Mouse (Mus musculus) midbrain, embryonic 14.5 days (tissue): ENCODE measurements around the gene Epha10. TPM values are rescaled to one million over a fixed set of nuclear protein-coding genes. Genes with fewer than 3 reads are reported as not detected.
"Not testable (repeated sequence)": the region's sequence is repeated elsewhere in the genome, so short reads cannot be mapped to it uniquely, and the experiment has no call there.

Source experiments
- ATAC-seq: fragments of 200-750 bp; cut with Nextera tagmentation; 2 replicates; pipeline ENCODE4 v1.8.0; 2017; ENCODE audit warnings: moderate number of reproducible peaks, moderate library complexity; ENCODE audit not compliant: low FRiP score, low TSS enrichment
- DNase-seq: peaks from one replicate; pipeline ENCODE4 v3.0.0-alpha.2; 2015
- H3K27ac ChIP-seq: fragments of 300-500 bp; sonication (generic); replicated peaks from 2 replicates; pipeline ENCODE4 v1.5.1; 2014; ENCODE audit warnings: mild to moderate bottlenecking, low read depth, low read length, moderate library complexity
- H3K27me3 ChIP-seq: fragments of 300-500 bp; sonication (generic); 2 replicates; pipeline ENCODE4 v1.6.1; 2014; ENCODE audit warnings: low read length, control low read depth, mixed read lengths; ENCODE audit not compliant: control insufficient read depth, insufficient read depth
- H3K36me3 ChIP-seq: fragments of 300-500 bp; sonication (generic); 2 replicates; pipeline ENCODE4 v1.6.1; 2014; ENCODE audit warnings: low read length, control low read depth; ENCODE audit not compliant: control insufficient read depth, insufficient read depth
- H3K4me1 ChIP-seq: fragments of 300-500 bp; sonication (generic); 2 replicates; pipeline ENCODE4 v1.6.1; 2014; ENCODE audit warnings: mild to moderate bottlenecking, antibody characterized with exemption, low read length, control low read depth; ENCODE audit not compliant: control insufficient read depth, insufficient read depth
- H3K4me2 ChIP-seq: fragments of 300-500 bp; sonication (generic); 2 replicates; pipeline ENCODE4 v1.6.1; 2014; ENCODE audit warnings: mild to moderate bottlenecking, low read length, moderate library complexity
- H3K4me3 ChIP-seq: fragments of 300-500 bp; sonication (generic); replicated peaks from 2 replicates; pipeline ENCODE4 v1.5.1; 2014; ENCODE audit warnings: low read depth, low read length
- H3K9ac ChIP-seq: fragments of 300-500 bp; sonication (generic); replicated peaks from 2 replicates; pipeline ENCODE4 v1.6.1; 2014; ENCODE audit warnings: mild to moderate bottlenecking, low read length, moderate library complexity
- H3K9me3 ChIP-seq: fragments of 300-500 bp; sonication (generic); 2 replicates; pipeline ENCODE4 v1.6.1; 2016; ENCODE audit warnings: low read length, control low read depth, mixed read lengths; ENCODE audit not compliant: control insufficient read depth
- WGBS: fragments of 180-500 bp; shearing (Covaris S2); extraction: QIAGEN DNeasy Blood & Tissue Kit; methylation state at CpG from one replicate; pipeline ENCODE4 v1.1.7; 2014; 5-methylcytosine and 5-hydroxymethylcytosine counted together
- polyA plus RNA-seq: library from polyadenylated mRNA; unstranded; fragments of >200 nt; fragmentation: Nextera tagmentation; extraction: Ambion mirVana; gene quantifications from 2 replicates; pipeline ENCODE4 v1.2.1, GENCODE M21; 2014

Gene Epha10
- polyA plus RNA-seq, 1 experiment from 2014 or later: 9.6 TPM

DNA sequence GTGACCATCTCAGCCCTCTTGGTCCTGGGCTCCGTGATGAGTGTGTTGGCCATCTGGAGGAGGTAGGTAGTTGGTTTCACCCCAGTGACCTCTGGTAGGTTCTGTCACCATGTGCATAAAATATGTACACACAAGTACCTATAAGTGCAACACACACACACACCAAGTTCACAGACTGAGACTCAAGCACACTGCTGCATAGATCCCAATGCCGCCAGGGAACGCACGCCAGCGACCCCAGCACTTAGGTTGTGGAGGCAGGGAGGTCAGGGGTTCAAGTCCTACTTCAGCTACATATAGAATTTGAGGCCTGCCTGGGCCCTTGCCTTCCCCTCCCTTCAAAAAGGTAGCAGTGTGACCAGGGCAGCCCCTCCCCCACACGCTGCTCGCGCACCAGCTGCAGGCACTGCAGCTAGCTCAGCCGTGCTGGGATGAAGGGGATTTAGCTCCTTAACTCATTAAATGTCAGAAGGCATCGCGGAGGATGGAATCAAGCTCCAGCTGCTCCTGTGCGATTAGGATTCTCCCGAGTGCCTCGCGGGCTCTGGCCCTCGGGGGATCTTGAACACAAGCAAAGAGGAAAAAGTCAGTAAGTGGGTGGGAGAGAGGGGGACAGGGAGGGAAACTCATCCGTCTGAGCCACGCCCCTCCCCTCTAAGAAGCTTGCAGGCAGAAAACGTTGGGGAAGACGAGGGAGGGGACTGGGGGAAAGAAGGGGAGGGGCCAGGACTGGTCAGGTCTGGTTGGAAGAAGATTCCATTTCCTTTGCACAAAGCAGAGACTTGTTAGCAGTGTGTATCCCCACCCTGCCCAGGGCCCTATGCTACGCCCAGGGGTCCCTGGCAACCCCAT lies 25.5 kb downstream of the Epha10 start:
- DNase-seq (peak; percentile 93), ATAC-seq (peak; percentile 89)
- Histone ChIP-seq H3K27me3 (no peaks in the 10 kb centered on the region), H3K27ac (peak overlapping the region; percentile 91), H3K4me3 (no peak overlapping the region; the same call in 1 of the 2 replicates), H3K9ac (peak overlapping the region; percentile 29), H3K4me1 (peaks cover 29% of the 10 kb centered on the region), H3K36me3 (no peaks in the 10 kb centered on the region), H3K4me2 (peak overlapping the region; percentile 47), H3K9me3 (no peaks in the 10 kb centered on the region)
- 3% methylated on average over 21 of the region's 21 CpGs for WGBS

DNA sequence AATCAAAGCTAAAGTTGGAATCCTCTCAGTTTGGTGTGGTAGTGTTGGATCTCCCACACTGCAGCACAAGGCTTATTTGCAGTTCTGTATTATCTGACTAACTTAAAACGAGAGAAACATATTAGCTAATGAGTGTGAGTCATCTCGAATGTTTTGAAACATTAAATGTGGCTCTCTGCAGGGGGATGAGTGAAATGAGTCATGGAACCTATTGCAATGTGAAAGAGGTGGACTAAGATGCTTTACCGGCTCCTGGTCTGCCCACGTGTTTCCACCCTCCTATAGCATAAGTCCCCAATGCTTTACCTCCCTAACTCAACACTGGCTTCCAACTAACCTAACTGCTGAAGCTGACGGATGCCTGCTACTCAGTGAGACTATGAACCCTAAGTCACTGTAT lies 47.4 kb downstream of the Epha10 start:
- DNase-seq (no peak), ATAC-seq (no peak)
- no peaks in the 10 kb centered on the region for H3K9me3 ChIP-seq
- no peaks in the 10 kb centered on the region for H3K4me1 ChIP-seq
- H3K4me2 ChIP-seq: no peak overlapping the region
- no peak overlapping the region for H3K4me3 ChIP-seq
- no peak overlapping the region for H3K9ac ChIP-seq
- 90% methylated on average over 5 of the region's 5 CpGs for WGBS
- H3K27me3 ChIP-seq: no peaks in the 10 kb centered on the region
- peaks cover 30% of the 10 kb centered on the region for H3K36me3 ChIP-seq
- no peak overlapping the region for H3K27ac ChIP-seq

DNA sequence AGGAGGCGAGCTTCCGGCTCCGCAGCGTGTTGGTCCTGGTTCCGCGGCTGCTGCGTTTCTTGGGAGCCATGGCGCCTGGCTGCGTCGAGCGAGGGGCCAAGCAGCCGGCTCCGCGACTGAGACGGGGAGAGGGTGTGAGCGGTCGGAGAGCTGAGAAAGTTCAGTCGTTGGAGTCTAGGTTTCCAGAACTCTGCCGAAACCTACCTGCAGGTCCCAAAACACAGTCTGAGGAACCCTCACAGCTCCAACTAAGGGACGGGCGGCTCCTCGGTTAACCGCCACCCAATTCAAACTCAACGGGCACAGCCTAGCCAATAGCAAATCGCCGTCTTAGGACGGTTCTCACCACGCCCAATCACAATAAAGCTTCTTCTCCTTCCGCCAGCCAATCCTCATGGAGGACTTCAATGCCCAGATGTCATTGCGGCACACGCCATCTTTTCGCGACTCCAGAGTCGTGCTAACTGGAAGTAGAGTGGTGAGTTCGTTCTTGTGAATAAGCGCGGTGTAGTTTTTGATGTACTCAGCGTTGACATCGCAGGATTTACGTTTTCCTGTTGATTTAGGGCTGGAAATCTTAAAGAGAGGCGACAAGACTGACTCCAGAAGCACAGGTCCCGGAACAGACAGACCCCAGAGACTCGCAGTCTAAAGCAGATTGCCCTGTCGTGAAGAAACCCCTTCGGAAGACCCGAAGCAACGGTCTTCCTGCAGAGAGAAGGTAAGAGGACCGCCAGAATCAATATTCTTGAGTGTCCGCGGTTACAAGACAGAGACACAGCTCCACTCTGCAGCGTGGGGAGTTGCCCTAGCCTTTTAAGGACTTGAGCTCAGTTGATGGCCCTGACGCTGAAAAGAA lies 56.1 kb downstream of the Epha10 start, which contains the start of gene 9930104L06Rik:
Gene 9930104L06Rik (plus strand): TSS at position 436 of the 859 bp plus-strand sequence.
- Histone ChIP-seq H3K27me3 (no peaks in the 10 kb centered on the region), H3K9me3 (no peaks in the 10 kb centered on the region), H3K4me3 (peak within 1 kb of the TSS; percentile 65), H3K27ac (no peak within 1 kb of the TSS), H3K36me3 (peaks cover 28% of the 10 kb centered on the region), H3K4me2 (peak within 1 kb of the TSS; percentile 88), H3K4me1 (peaks cover 6% of the 10 kb centered on the region; the same call in 1 of the 2 replicates), H3K9ac (peak within 1 kb of the TSS; percentile 54)
- ATAC-seq (peak; percentile 100), DNase-seq (peak; percentile 98)
- WGBS: under 1% methylated on average over 52 of the region's 52 CpGs

DNA sequence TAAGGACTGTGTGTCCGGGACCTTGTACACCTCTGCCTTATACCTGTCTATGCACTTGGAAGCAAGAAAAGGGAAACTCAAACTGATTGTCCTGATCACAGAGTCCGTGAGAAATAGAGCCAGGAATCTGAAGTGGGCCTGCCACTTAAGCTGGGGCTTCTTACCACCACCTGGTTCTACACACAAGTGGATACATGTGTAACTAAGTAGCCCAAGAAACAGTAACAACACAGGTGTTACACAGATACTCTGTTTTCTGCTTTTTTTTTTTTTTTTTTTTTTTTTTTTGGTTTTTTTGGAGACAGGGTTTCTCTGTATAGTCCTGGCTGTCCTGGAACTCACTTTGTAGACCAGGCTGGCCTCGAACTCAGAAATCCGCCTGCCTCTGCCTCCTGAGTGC lies 58.5 kb downstream of the Epha10 start, which contains the start of gene Cdca8:
Gene Cdca8 (minus strand): TSS at position 101 of the 400 bp plus-strand sequence.
- H3K27ac ChIP-seq, H3K4me3 ChIP-seq, H3K4me1 ChIP-seq, H3K27me3 ChIP-seq, ATAC-seq, DNase-seq, H3K9ac ChIP-seq, H3K9me3 ChIP-seq: not testable (repeated sequence)
- peak within 1 kb of the TSS; percentile 88; the same call in 1 of the 2 replicates for H3K4me2 ChIP-seq
- H3K36me3 ChIP-seq: peaks cover 42% of the 10 kb centered on the region
- WGBS: 96% methylated on average over 4 of the region's 4 CpGs

DNA sequence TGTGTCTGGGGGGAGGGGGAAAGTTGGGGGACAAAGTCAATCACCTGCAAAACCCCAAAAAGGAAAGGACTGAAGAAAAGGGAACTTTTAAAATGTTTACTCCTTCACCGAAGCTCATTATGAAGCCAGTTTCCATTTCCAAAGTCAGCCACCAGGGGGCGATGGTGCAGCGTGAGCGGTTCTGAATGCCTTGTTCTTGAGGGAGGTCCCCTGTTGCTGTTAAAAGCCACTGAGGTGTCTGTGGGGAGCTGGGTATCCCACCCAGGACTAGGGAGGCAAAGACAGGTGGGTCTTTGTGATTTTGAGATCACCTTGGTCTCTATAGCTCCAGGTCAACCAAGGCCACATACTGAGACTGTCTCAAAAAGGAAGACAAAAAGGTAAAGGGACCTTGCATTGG lies 62.3 kb downstream of the Epha10 start:
- H3K4me2 ChIP-seq: no peak overlapping the region
- no peak overlapping the region for H3K4me3 ChIP-seq
- 7% methylated on average over 4 of the region's 4 CpGs for WGBS
- H3K36me3 ChIP-seq: peaks cover 42% of the 10 kb centered on the region
- DNase-seq (peak; percentile 91), ATAC-seq (no peak)
- no peak overlapping the region for H3K9ac ChIP-seq
- H3K9me3 ChIP-seq: no peaks in the 10 kb centered on the region
- H3K4me1 ChIP-seq: no peaks in the 10 kb centered on the region
- H3K27ac ChIP-seq: no peak overlapping the region
- no peaks in the 10 kb centered on the region for H3K27me3 ChIP-seq

DNA sequence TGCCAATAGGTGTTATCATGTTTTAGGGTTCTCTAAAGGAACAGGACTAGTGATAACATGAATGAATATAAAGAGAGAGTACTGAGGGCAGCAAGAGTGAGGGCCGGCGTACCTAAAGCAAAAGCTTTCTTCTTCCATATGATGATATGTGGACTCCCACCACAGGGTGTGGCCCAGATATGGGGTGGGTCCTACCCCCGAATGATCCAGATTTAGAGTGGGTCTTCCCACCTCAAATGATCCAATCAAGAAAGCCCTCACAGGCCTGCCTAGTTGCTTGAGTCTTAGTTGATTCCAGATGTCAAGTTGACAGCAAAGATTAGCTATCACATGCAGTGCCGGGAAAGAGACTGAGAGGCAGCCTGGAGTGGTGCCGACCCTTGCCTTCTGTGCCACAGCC lies 63.1 kb downstream of the Epha10 start:
- Histone ChIP-seq H3K9ac (no peak overlapping the region), H3K36me3 (peaks cover 38% of the 10 kb centered on the region), H3K27me3 (no peaks in the 10 kb centered on the region), H3K27ac (no peak overlapping the region), H3K4me2 (no peak overlapping the region), H3K9me3 (no peaks in the 10 kb centered on the region), H3K4me1 (no peaks in the 10 kb centered on the region), H3K4me3 (no peak overlapping the region)
- WGBS: 84% methylated on average over 5 of the region's 5 CpGs
- DNase-seq (no peak), ATAC-seq (no peak)

DNA sequence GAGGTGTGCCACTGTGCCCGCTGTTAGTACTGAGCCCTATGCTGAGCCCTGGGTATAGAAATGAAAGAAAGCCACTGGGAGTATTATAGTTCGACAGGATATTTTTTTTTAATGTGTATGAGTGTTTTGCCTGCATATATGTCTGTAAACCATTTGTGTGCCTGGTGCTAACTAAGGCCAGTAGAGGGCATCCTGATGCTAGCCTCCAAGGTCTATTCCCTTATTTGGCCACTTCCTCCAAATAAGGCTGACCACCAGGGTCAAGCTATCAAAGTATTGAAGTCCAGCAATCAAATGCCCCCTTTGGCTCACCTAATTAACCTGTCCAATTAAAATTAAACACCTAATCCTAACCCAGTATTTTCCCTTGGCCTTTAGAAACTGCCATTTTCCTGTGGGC lies 64.3 kb downstream of the Epha10 start:
- Histone ChIP-seq H3K36me3 (peaks cover 29% of the 10 kb centered on the region), H3K4me3 (no peak overlapping the region), H3K27me3 (no peaks in the 10 kb centered on the region), H3K9me3 (no peaks in the 10 kb centered on the region), H3K4me1 (no peaks in the 10 kb centered on the region), H3K9ac (no peak overlapping the region), H3K4me2 (no peak overlapping the region), H3K27ac (no peak overlapping the region)
- no peak for ATAC-seq
- WGBS: 52% methylated on average over 2 of the region's 2 CpGs
- peak; percentile 38 for DNase-seq

DNA sequence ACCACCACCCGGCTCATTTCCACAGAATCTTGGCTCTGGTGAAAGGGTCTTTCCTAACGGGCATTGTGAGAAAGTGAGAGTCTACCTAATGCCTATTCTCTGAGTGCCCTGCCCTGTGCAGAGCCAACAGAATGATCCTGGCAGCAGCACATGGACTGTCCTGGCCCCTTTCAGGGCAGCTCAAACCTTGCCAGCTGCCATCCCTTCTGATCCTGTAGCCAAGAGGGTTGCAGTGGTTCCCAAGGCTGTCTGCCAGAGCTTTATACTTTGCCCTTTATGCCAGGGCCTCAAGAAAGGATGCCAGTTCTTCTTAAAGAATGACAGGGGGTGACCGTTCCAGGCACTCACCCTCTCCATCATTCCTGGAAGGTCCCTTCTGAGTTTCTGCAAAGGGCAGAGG lies 68.8 kb downstream of the Epha10 start:
- 88% methylated on average over 3 of the region's 3 CpGs for WGBS
- DNase-seq (no peak), ATAC-seq (no peak)
- no peak overlapping the region for H3K9ac ChIP-seq
- no peaks in the 10 kb centered on the region for H3K9me3 ChIP-seq
- no peak overlapping the region for H3K4me3 ChIP-seq
- no peaks in the 10 kb centered on the region for H3K4me1 ChIP-seq
- H3K27ac ChIP-seq: no peak overlapping the region
- H3K4me2 ChIP-seq: no peak overlapping the region
- no peaks in the 10 kb centered on the region for H3K27me3 ChIP-seq
- no peaks in the 10 kb centered on the region for H3K36me3 ChIP-seq
